Mouse (Mus musculus) thymus, adult 2 months (tissue): ENCODE measurements around the gene Pcgf5.

Experiments used
- CTCF ChIP-seq: fragments of 200-500 bp; IDR thresholded peaks from 2 replicates; pipeline ENCODE4 v1.5.1; 2012; ENCODE audit warnings: mild to moderate bottlenecking, control low read depth, low read length, moderate library complexity, borderline replicate concordance; ENCODE audit not compliant: control insufficient read depth, poor library complexity, insufficient read depth; ENCODE audit errors: extremely low read depth
- POLR2A ChIP-seq: fragments of 200-500 bp; IDR thresholded peaks from 2 replicates; pipeline ENCODE4 v1.6.1; 2012; ENCODE audit warnings: mild to moderate bottlenecking, low read length, control low read depth, moderate library complexity; ENCODE audit not compliant: control insufficient read depth, poor library complexity, insufficient read depth; ENCODE audit errors: extremely low read depth

GRCm38 (mm10) chr19:36388502-36388901 lies 40.4 kb downstream of the Pcgf5 start:
- no peak for TF ChIP-seq POLR2A
- no peak for TF ChIP-seq CTCF
